Mouse (Mus musculus) liver, embryonic 15.5 days (tissue): ENCODE measurements around the gene Nedd8. TPM values are rescaled to one million over a fixed set of nuclear protein-coding genes. Genes with fewer than 3 reads are reported as not detected.

Experiments
- ATAC-seq: fragments of 200-750 bp; cut with Nextera tagmentation; 2 replicates; pipeline ENCODE4 v1.8.0; 2017; ENCODE audit warnings: moderate number of reproducible peaks, mild to moderate bottlenecking, moderate library complexity; ENCODE audit not compliant: insufficient read depth
- H3K27ac ChIP-seq: fragments of 300-500 bp; sonication (generic); replicated peaks from 2 replicates; pipeline ENCODE4 v1.5.1; 2015; ENCODE audit warnings: mild to moderate bottlenecking, inconsistent platforms
- H3K27me3 ChIP-seq: fragments of 300-500 bp; sonication (generic); 2 replicates; pipeline ENCODE4 v1.6.1; 2015; ENCODE audit warnings: mild to moderate bottlenecking, inconsistent platforms
- H3K36me3 ChIP-seq: fragments of 300-500 bp; sonication (generic); replicated peaks from 2 replicates; pipeline ENCODE4 v1.6.1; 2015; ENCODE audit warnings: moderate library complexity, mild to moderate bottlenecking, inconsistent platforms
- H3K4me1 ChIP-seq: fragments of 300-500 bp; sonication (generic); replicated peaks from 2 replicates; pipeline ENCODE4 v1.6.1; 2015; ENCODE audit warnings: inconsistent platforms
- H3K4me2 ChIP-seq: fragments of 300-500 bp; sonication (generic); 2 replicates; pipeline ENCODE4 v1.6.1; 2015; ENCODE audit warnings: moderate library complexity, mild to moderate bottlenecking, inconsistent platforms
- H3K4me3 ChIP-seq: fragments of 300-500 bp; sonication (generic); replicated peaks from 2 replicates; pipeline ENCODE4 v1.5.1; 2015; ENCODE audit warnings: mild to moderate bottlenecking, inconsistent platforms
- H3K9ac ChIP-seq: fragments of 300-500 bp; sonication (generic); 2 replicates; pipeline ENCODE4 v1.6.1; 2015; ENCODE audit warnings: moderate library complexity, mild to moderate bottlenecking, inconsistent platforms
- H3K9me3 ChIP-seq: fragments of 300-500 bp; sonication (generic); replicated peaks from 2 replicates; pipeline ENCODE4 v1.6.1; 2016; ENCODE audit warnings: inconsistent platforms
- WGBS: fragments of 180-500 bp; shearing (Covaris S2); methylation state at CpG from one replicate; pipeline ENCODE4 v1.1.7; 2015; ENCODE audit warnings: mixed read lengths; ENCODE audit not compliant: insufficient replicate concordance; 5-methylcytosine and 5-hydroxymethylcytosine counted together
- polyA plus RNA-seq: library from polyadenylated mRNA; unstranded; fragments of >200 nt; fragmentation: Nextera tagmentation; extraction: Ambion mirVana; gene quantifications from 2 replicates; pipeline ENCODE4 v1.2.1, GENCODE M21; 2015

Gene Nedd8
- polyA plus RNA-seq, 1 experiment from 2014 or later = 233 TPM

GRCm38 (mm10) chr14:55641291-55641690, 30.6 kb downstream of the Nedd8 start:
- 84% methylated on average over 13 of the region's 13 CpGs for WGBS
- Histone ChIP-seq H3K36me3 (peaks cover 62% of the 10 kb centered on the region), H3K4me2 (peak overlapping the region; percentile 90; the same call in 1 of the 2 replicates), H3K4me3 (peak overlapping the region; percentile 96; the same call in 1 of the 2 replicates), H3K9ac (no peak overlapping the region), H3K4me1 (peaks cover 54% of the 10 kb centered on the region), H3K27me3 (no peaks in the 10 kb centered on the region), H3K9me3 (no peaks in the 10 kb centered on the region), H3K27ac (no peak overlapping the region)
- ATAC-seq = no peak

- no peaks in the 10 kb centered on the region for H3K27me3 ChIP-seq
- no peak for ATAC-seq
- WGBS = 90% methylated on average over 14 of the region's 14 CpGs
- peaks cover 55% of the 10 kb centered on the region for H3K4me1 ChIP-seq
- peaks cover 60% of the 10 kb centered on the region for H3K36me3 ChIP-seq
- no peak overlapping the region for H3K4me3 ChIP-seq
- H3K27ac ChIP-seq = no peak overlapping the region
- no peaks in the 10 kb centered on the region for H3K9me3 ChIP-seq
- H3K4me2 ChIP-seq = no peak overlapping the region
- no peak overlapping the region for H3K9ac ChIP-seq
These were observed 31.1 kb downstream of the Nedd8 start for GRCm38 (mm10) chr14:55640816-55641215.

- Histone ChIP-seq H3K4me1 (peaks cover 50% of the 10 kb centered on the region), H3K4me3 (no peak within 1 kb of the TSS), H3K9ac (no peak within 1 kb of the TSS), H3K4me2 (no peak within 1 kb of the TSS), H3K9me3 (no peaks in the 10 kb centered on the region), H3K36me3 (peaks cover 75% of the 10 kb centered on the region), H3K27ac (no peak within 1 kb of the TSS), H3K27me3 (no peaks in the 10 kb centered on the region)
- ATAC-seq = no peak
- WGBS = 89% methylated on average over 9 of the region's 9 CpGs
These were observed 34.1 kb downstream of the Nedd8 start, which contains the start of gene Gm49378 for GRCm38 (mm10) chr14:55637795-55638194. Gene Gm49378 (minus strand): TSS chr14:55637895.

GRCm38 (mm10) chr14:55635523-55636007, 36.4 kb downstream of the Nedd8 start, which contains the start of gene Ipo4:
Gene Ipo4 (minus strand): TSS chr14:55635957.
- H3K27ac ChIP-seq = peak within 1 kb of the TSS; percentile 65
- peaks cover 84% of the 10 kb centered on the region for H3K36me3 ChIP-seq
- peak; percentile 78 for ATAC-seq

GRCm38 (mm10) chr14:55634874-55635522, 36.9 kb downstream of the Nedd8 start:
- no peaks in the 10 kb centered on the region for H3K27me3 ChIP-seq
- H3K27ac ChIP-seq = peak overlapping the region; percentile 65; the same call in 1 of the 2 replicates
- peak overlapping the region; percentile 97 for H3K4me2 ChIP-seq
- peak; percentile 38 for ATAC-seq
- peak overlapping the region; percentile 58 for H3K9ac ChIP-seq
- peaks cover 84% of the 10 kb centered on the region for H3K36me3 ChIP-seq
- WGBS = 4% methylated on average over 23 of the region's 23 CpGs
- H3K4me3 ChIP-seq = peak overlapping the region; percentile 67
- no peaks in the 10 kb centered on the region for H3K9me3 ChIP-seq
- peaks cover 26% of the 10 kb centered on the region for H3K4me1 ChIP-seq

More at GRCm38 (mm10) chr14:55635523-55636007, 36.4 kb downstream of the Nedd8 start, which contains the start of gene Ipo4:
- Histone ChIP-seq H3K27me3 (no peaks in the 10 kb centered on the region), H3K4me2 (peak within 1 kb of the TSS; percentile 97), H3K9me3 (no peaks in the 10 kb centered on the region), H3K9ac (peak within 1 kb of the TSS; percentile 58), H3K4me3 (peak within 1 kb of the TSS; percentile 67), H3K4me1 (peaks cover 30% of the 10 kb centered on the region)
- WGBS = under 1% methylated on average over 33 of the region's 33 CpGs

- H3K9me3 ChIP-seq = no peaks in the 10 kb centered on the region
- peaks cover 100% of the 10 kb centered on the region for H3K36me3 ChIP-seq
- ATAC-seq = no peak
- H3K9ac ChIP-seq = no peak overlapping the region
- H3K4me2 ChIP-seq = no peak overlapping the region
- peaks cover 21% of the 10 kb centered on the region for H3K4me1 ChIP-seq
- no peaks in the 10 kb centered on the region for H3K27me3 ChIP-seq
- no peak overlapping the region for H3K4me3 ChIP-seq
- WGBS = 34% methylated on average over 5 of the region's 5 CpGs
- no peak overlapping the region for H3K27ac ChIP-seq
These were observed 42.6 kb downstream of the Nedd8 start for GRCm38 (mm10) chr14:55629312-55629711.

GRCm38 (mm10) chr14:55628077-55628827, 43.7 kb downstream of the Nedd8 start:
- H3K4me2 ChIP-seq = no peak overlapping the region
- H3K9ac ChIP-seq = no peak overlapping the region
- H3K27me3 ChIP-seq = no peaks in the 10 kb centered on the region
- WGBS = 77% methylated on average over 27 of the region's 27 CpGs
- H3K4me1 ChIP-seq = peaks cover 21% of the 10 kb centered on the region
- ATAC-seq = peak; percentile 52
- peaks cover 89% of the 10 kb centered on the region for H3K36me3 ChIP-seq
- H3K27ac ChIP-seq = no peak overlapping the region
- no peaks in the 10 kb centered on the region for H3K9me3 ChIP-seq
- H3K4me3 ChIP-seq = no peak overlapping the region

- no peaks in the 10 kb centered on the region for H3K27me3 ChIP-seq
- H3K4me2 ChIP-seq = peak overlapping the region; percentile 77
- H3K27ac ChIP-seq = peak overlapping the region; percentile 48; the same call in 1 of the 2 replicates
- ATAC-seq = peak; percentile 38
- peak overlapping the region; percentile 39; the same call in 1 of the 2 replicates for H3K9ac ChIP-seq
- peaks cover 62% of the 10 kb centered on the region for H3K4me1 ChIP-seq
- 20% methylated on average over 22 of the region's 22 CpGs for WGBS
- no peaks in the 10 kb centered on the region for H3K36me3 ChIP-seq
- H3K4me3 ChIP-seq = peak overlapping the region; percentile 43
- H3K9me3 ChIP-seq = no peaks in the 10 kb centered on the region
These were observed 53.3 kb downstream of the Nedd8 start for GRCm38 (mm10) chr14:55618486-55619195.

- Histone ChIP-seq H3K27me3 (no peaks in the 10 kb centered on the region), H3K9me3 (no peaks in the 10 kb centered on the region), H3K27ac (peak within 1 kb of the TSS; percentile 55), H3K36me3 (no peaks in the 10 kb centered on the region), H3K4me1 (peaks cover 67% of the 10 kb centered on the region), H3K9ac (peak within 1 kb of the TSS; percentile 39; the same call in 1 of the 2 replicates), H3K4me2 (peak within 1 kb of the TSS; percentile 77), H3K4me3 (peak within 1 kb of the TSS; percentile 43)
- WGBS = 30% methylated on average over 21 of the region's 21 CpGs
- peak; percentile 68 for ATAC-seq
These were observed 54.1 kb downstream of the Nedd8 start, which contains the start of gene Rec8 for GRCm38 (mm10) chr14:55617822-55618221. Gene Rec8 (plus strand): TSS chr14:55618037.

GRCm38 (mm10) chr14:55616844-55617243, 55.1 kb downstream of the Nedd8 start:
- Histone ChIP-seq H3K4me3 (no peak overlapping the region), H3K27me3 (no peaks in the 10 kb centered on the region), H3K9ac (no peak overlapping the region), H3K36me3 (no peaks in the 10 kb centered on the region), H3K4me2 (no peak overlapping the region; the same call in 1 of the 2 replicates), H3K4me1 (peaks cover 67% of the 10 kb centered on the region), H3K9me3 (no peaks in the 10 kb centered on the region), H3K27ac (peak overlapping the region; percentile 86)
- no peak for ATAC-seq
- 50% methylated on average over 2 of the region's 2 CpGs for WGBS
